Mouse (Mus musculus) CH12F3 (cell line): Measurements from ENCODE around the gene Tmem254a.
"Not testable (repeated sequence)": the region's sequence is repeated elsewhere in the genome, so short reads cannot be mapped to it uniquely, and the experiment has no call there.

ENCODE experiments used
- in situ Hi-C: fragments of 300-500 bp; cut with MboI; formaldehyde crosslinking; loops from 2 replicates; pipeline ENCODE4 v1.14.3; 2020; ENCODE audit warnings: low sequenced_read_pairs

The Tmem254a gene

GRCm38 (mm10) chr14:25927562-25927881 is at the start of gene Tmem254a:
TSS of gene Tmem254a (minus strand) at chr14:25927672.
- in situ Hi-C loops: not testable (repeated sequence)

- in situ Hi-C loops: not testable (repeated sequence)
These were observed 30.4 kb upstream of the Tmem254a start for GRCm38 (mm10) chr14:25957861-25958260.

DNA sequence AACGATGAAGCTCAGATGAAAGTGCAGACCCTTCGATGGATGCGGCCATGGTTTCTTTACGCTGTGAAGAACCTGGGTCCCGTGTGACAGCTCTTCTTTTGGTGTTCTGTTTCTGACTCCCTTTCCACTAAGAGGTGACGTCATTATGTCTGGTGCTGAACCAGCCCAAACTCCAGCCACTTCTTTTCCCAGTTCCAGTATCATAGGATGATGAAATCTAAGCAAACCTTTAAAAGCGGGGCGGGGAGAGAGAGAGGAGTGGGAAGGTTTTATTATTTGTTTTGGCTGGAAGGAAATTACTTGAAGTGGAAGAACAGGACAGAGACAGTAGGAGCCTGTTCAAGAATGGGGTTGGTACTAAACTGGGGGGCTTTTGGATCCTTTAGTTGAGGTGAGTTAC is 10.5 kb upstream of the Tmem254a start, which contains the start of gene Cphx1:
TSS of gene Cphx1 (plus strand) at position 301 of the 400 bp plus-strand sequence.
- in situ Hi-C loops: not testable (repeated sequence)

- in situ Hi-C loops: not testable (repeated sequence)
These were observed 9.6 kb upstream of the Tmem254a start for GRCm38 (mm10) chr14:25936867-25937630.

DNA sequence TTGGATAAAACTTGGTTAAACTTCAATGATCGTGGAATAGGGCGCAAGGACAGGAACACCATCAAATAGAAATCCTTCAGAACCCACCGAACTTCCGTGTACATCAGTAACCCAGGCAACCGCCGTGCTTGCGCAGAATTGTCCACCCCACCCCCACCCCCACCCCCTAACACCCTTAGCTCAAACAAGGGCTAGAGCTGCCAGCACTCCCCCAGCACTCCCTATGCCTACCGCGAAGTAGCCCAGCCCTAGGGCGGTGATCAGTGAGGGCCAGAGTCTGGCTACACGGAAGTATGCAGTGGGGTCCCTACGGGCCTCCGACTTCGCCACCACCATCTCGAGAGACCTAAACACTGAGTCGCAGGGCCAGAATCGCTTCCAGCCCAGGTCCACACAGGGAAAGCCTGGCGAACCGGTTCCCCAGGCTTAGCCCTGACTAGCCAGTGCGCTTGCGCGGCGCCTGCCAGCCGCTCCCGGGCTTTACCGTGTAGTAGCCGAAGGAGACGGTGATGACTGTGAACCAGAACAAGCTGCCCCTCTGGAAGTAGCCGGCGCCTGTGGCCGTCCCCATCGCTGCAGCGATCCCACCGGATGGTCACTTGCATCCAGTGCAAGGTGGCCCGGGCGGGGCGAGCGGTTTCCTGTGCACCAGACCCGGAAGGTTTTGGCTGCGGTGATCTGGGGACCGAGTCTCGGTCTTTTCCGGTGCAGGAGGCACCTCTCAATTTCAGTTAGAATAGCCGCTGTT is 484 bp downstream of the Tmem254a start:
- in situ Hi-C loops: not testable (repeated sequence)

GRCm38 (mm10) chr14:25918427-25919170 is 8.9 kb downstream of the Tmem254a start:
- in situ Hi-C loops: not testable (repeated sequence)

DNA sequence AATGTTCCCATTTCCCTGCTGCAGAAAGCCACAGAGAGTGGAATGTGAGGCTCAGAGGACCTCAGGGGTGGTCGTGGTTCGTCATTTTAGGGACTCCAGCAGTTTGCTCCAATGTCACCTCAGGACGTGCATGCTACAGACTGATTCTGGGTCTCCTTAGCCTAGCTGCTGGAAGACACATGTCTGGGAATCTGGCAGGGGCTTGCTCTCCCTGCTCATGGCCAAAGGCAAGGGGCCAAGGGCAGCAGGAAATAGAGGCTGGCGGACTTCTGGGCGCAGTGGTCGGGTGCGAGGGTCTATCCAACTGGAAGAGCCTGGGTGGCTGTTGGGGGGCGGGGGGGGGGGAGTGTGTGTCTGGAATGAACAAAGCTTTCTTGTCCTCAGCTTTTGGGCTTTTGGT is 18.5 kb downstream of the Tmem254a start:
- in situ Hi-C loops: not testable (repeated sequence)

GRCm38 (mm10) chr14:25907272-25907671 is 20.2 kb downstream of the Tmem254a start:
- in situ Hi-C loops: not testable (repeated sequence)

GRCm38 (mm10) chr14:25905243-25905642 is 22.2 kb downstream of the Tmem254a start:
- in situ Hi-C loops: not testable (repeated sequence)

DNA sequence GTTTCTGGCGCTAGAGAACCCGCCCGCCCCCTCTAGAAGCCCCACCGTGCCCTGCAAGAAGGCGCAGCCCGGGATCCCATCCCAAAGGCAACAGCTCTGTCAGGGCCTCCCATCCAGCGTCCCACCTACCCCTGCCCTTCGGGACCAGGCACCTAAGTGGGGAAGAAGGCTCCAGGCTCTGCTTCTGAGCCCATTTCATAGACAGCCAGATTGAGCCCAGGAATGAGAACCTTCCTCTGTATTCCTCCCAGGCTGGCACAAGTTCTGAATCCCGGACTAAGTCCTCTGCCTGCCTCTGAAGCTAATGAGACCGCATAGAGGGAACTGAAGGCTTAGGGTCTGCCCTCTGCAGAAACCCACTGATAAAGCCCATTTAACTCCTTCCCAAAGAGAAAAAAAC is 24.5 kb downstream of the Tmem254a start, which contains the start of gene Plac9a:
TSS of gene Plac9a (minus strand) at position 101 of the 400 bp plus-strand sequence.
- in situ Hi-C loops: not testable (repeated sequence)

DNA sequence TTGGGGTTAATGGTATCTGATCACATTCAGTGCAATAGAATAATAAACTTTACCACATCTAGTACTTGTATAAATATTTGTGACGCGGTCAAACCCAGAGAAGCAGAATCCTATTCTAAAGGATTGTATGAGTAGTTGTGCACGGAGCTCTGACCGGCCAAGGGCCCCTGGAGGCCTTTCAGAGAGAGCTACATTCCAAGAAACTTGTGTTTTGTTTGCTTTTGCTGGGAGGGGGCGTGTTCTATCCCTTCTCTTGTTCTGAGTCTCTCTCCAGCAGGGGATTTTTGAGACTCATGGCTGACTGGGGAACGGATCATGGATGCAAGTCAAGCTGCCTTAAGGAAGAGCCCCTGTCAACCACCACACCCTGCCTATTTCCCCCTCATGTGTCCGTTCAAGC is 31.8 kb downstream of the Tmem254a start:
- in situ Hi-C loops: not testable (repeated sequence)

DNA sequence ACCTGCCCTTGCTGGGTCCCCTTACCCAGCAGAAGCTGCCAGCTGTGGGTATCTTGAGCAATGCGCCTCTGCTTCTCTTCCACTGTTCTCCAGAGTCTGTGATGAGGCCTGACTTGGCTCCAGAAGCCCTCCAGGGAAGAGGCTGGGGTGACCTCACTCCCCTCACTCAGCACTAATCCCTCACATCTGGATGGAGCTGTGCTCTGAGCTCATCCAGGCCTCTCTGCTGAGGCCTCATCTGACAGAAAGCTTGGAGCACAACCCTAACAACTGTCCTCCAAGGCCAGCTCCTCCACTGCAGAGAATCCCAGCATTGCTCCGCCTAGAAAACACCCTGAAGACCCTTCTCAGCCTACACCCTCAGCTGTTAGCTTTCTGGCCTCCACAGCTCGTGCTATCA is 32.9 kb downstream of the Tmem254a start:
- in situ Hi-C loops: not testable (repeated sequence)

GRCm38 (mm10) chr14:25885886-25886285 is 41.6 kb downstream of the Tmem254a start:
- in situ Hi-C loops: not testable (repeated sequence)

GRCm38 (mm10) chr14:25881769-25882168 is 45.7 kb downstream of the Tmem254a start:
- in situ Hi-C loops: not testable (repeated sequence)

GRCm38 (mm10) chr14:25876640-25877039 is 50.8 kb downstream of the Tmem254a start:
- in situ Hi-C loops: not testable (repeated sequence)
